10 mouse cellular contexts compared by ENCODE assay signal in genomic region chr2:59757015-59757414, GRCm38 (mm10).
DNase-seq lines count a peak whose midpoint lies in the region; ATAC-seq and TF ChIP-seq lines count a peak whose summit lies in the region.
"Had no signal": no experiment of that assay in that cellular context is flagged by ENCODE, and none has a peak within 500 bp of the region (broad histone marks: within the 10 kb centered on the region; RNA-seq: fewer than 3 reads in every experiment).

No protein-coding gene starts in this region.

- no peaks in the 10 kb centered on the region for H3K27me3 ChIP-seq in cerebellum, adult 2 months (ENCODE audit: control insufficient read depth, insufficient read depth, low read length)
- H3K27me3 ChIP-seq in kidney, adult 2 months (replicated peaks; ENCODE audit: control insufficient read depth, insufficient read depth, low read length): no peaks in the 10 kb centered on the region
- H3K27me3 ChIP-seq in limb, embryonic 15.5 days: no peaks in the 10 kb centered on the region

- 58% methylated on average over 6 of the region's 6 CpGs for WGBS in cerebellum, adult 2 months
- WGBS in kidney, adult 2 months: 61% methylated on average over 6 of the region's 6 CpGs
- WGBS in limb, embryonic 15.5 days: 58% methylated on average over 6 of the region's 6 CpGs

- DNase-seq in cerebellum, adult 2 months: peak in 1 of 2 experiments; percentile 27
- DNase-seq in cerebellum, adult 11 months: no peak
- peak; percentile 33 for DNase-seq in kidney, adult 2 months
- no peak for DNase-seq in kidney, adult 18-20 months
- peak; percentile 79 for DNase-seq in brain, embryonic 14.5 days (ENCODE audit: low read depth)
- no peak for DNase-seq in kidney, postnatal 25 days
- DNase-seq: right cerebral cortex, postnatal 14 days had no signal

- H3K9ac ChIP-seq in limb, embryonic 15.5 days: no peak overlapping the region

- H3K36me3 ChIP-seq in kidney, adult 2 months (ENCODE audit: control insufficient read depth, insufficient read depth, low read length): no peaks in the 10 kb centered on the region; the same call in 1 of the 2 replicates
- H3K36me3 ChIP-seq in limb, embryonic 15.5 days: 0 out of 2 replicates have a peak, but pooled peaks cover 3% of the 10 kb centered on the region

- H3K4me2 ChIP-seq in limb, embryonic 15.5 days: no peak overlapping the region
- H3K4me2 ChIP-seq: liver, embryonic 11.5 days had no signal

- H3K27ac ChIP-seq in cerebellum, adult 2 months (ENCODE audit: insufficient read depth, low read length): no peak overlapping the region
- H3K27ac ChIP-seq in kidney, adult 2 months (ENCODE audit: insufficient read depth, low read depth, low read length): peak overlapping the region; percentile 72; the same call in 1 of the 2 replicates
- peak overlapping the region; percentile 54; the same call in 1 of the 2 replicates for H3K27ac ChIP-seq in limb, embryonic 15.5 days

- H3K9me3 ChIP-seq in limb, embryonic 15.5 days: no peaks in the 10 kb centered on the region

- ATAC-seq in limb, embryonic 15.5 days (ENCODE audit: insufficient number of reproducible peaks, low FRiP score, low TSS enrichment, low read depth): no peak
- no peak for ATAC-seq in inflammation-experienced regulatory T-cells, adult 6 months

- no peak for TF ChIP-seq POLR2A in cerebellum, adult 2 months (IDR thresholded peaks at IDR 0.05; ENCODE audit: borderline replicate concordance, insufficient read depth, low read length)
- no peak for TF ChIP-seq POLR2A in kidney, adult 2 months (IDR thresholded peaks at IDR 0.05; ENCODE audit: low read depth, low read length)
- TF ChIP-seq POLR2A in brain, embryonic 14.5 days (IDR thresholded peaks at IDR 0.05; ENCODE audit: borderline replicate concordance, extremely low read depth, insufficient read depth, insufficient read length, poor library complexity, severe bottlenecking): no peak

- H3K4me1 ChIP-seq in cerebellum, adult 2 months (ENCODE audit: control insufficient read depth, insufficient read depth, low read length): no peaks in the 10 kb centered on the region
- peaks cover 13% of the 10 kb centered on the region; the same call in 1 of the 2 replicates for H3K4me1 ChIP-seq in kidney, adult 2 months (ENCODE audit: control insufficient read depth, insufficient read depth, low read length)
- H3K4me1 ChIP-seq in limb, embryonic 15.5 days: peaks cover 44% of the 10 kb centered on the region

- TF ChIP-seq CTCF in cerebellum, adult 2 months (IDR thresholded peaks at IDR 0.05; ENCODE audit: borderline replicate concordance, insufficient read depth, low read depth, low read length): 0 out of 2 replicates have a peak, but pooled peaks have one; percentile 21
- no peak for TF ChIP-seq CTCF in kidney, adult 2 months (conservative IDR thresholded peaks at IDR 0.05; ENCODE audit: insufficient read depth, insufficient read length, low read depth, low read length)
- TF ChIP-seq CTCF in brain, embryonic 14.5 days (IDR thresholded peaks at IDR 0.05; ENCODE audit: borderline replicate concordance, extremely low read depth, insufficient read depth, insufficient read length): peak; percentile 24; the same call in 1 of the 2 replicates

- H3K4me3 ChIP-seq in cerebellum, adult 2 months (replicated peaks; ENCODE audit: insufficient read depth, low read depth, low read length): no peak overlapping the region
- H3K4me3 ChIP-seq in kidney, adult 2 months (ENCODE audit: insufficient read depth, low read depth, low read length): no peak overlapping the region
- no peak overlapping the region for H3K4me3 ChIP-seq in limb, embryonic 15.5 days

Comparison
In these comparisons a context has a peak if more than half of its experiments do, and no peak if none do; other contexts are left out.
1. DNase-seq: peak in kidney, adult 2 months (single experiment) and brain, embryonic 14.5 days (single experiment); none in cerebellum, adult 11 months (single experiment), kidney, adult 18-20 months (single experiment) and kidney, postnatal 25 days (0 of 2).